Mouse (Mus musculus): ENCODE results near the gene Heatr5a.

Gene Heatr5a

DNA sequence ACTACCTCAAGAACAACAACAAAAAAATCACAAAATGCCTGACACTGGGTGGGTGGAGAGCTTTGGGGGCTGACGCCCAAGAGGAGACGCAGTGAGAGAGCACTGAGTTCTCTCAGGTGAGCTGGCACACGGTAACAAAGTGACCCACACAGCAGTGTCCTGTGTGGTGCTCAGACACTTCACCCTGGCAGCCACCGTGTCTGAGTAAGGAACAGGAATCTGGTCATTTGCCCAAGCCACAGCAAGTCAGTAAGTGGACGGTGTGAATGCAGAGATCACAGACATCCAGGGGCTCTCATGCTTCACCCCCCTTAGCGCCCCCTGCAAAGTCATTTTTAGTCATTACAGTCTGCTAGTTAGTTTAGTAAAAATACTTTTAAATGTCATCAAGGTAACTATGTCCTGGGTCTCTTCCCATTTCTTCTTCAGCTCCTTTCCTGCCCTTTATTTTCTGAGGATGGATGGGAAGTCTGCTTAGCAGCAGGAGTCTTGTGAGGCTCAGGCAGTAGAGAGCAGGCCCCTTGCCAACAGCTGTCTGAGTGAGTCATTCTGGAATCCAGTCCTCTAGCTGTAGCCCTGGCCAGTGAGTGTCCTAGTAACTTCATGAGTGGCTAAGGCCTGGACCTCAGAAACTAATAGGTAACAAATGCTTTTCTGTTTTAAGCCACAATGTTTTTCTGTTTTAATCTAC, 88.4 kb downstream of the Heatr5a start:
- DNase-seq = no peak

DNA sequence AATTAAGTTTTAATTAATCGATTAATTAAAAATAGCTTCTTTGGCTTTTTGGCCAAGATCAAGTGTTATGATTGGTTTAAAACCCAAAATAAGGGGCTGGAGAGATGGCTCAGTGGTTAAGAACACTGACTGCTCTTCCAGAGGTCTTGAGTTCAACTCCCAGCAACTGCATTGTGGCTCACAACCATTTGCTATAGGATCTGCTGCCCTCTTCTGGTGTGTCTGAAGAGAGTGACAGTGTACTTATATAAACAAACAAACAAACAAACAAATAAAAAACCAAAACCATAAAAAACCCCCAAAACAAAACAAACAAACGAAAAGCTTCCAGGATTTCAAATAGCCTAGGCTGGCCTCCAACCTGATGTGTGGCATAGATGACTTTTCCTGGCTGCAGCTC, 89.3 kb downstream of the Heatr5a start:
- no peak for DNase-seq

DNA sequence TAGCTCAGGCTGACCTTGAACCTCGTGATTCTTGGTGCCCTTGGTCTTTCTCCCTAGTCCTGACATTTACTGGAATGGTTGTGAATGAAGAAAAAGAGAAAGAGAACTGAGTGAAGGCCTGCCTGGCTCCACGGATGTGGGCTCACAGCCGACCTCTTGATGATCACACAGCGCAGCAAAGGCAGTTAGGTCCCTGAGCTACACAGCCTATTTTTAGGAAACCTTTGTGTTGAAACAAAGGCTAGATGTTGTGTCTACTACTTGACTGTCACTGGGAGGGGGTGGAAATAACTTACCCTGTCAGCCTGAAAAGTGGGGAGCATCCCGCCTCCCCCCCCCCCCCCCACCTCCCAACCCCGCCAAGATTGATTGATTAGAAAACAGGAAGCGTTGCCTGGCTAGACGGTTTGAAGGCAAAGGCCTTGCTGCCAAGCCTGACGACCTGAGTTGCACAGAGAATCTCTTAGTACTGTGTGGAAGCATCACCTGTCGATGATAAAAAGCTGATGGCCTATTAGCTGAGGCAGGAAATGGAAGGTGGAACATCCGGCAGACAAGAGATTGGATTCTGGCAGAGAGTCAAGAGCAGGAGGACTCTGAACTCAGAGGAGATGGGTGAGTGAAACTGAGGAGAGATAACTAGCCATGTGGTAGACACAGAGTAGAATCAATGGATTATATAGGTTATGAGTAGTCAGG, 99.5 kb downstream of the Heatr5a start:
- no peak for DNase-seq

DNA sequence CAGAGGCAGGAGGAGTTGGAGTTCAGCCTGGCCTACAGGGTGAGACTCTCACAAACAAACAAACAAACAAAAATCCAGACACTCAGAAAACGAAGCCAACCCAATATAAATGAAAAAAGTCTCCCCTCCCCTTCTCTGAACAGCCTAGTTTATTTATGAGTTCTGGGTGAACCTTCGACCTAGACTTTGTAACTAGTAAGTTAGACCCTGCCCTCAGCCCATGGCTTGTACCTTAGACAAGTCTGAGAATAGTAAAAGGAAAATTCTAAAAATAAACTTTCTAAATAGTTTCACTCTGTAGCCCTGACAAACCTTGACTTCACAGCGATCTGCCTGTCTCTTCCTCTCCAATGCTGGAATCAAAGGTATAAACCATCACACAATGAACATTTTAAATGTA, 101.6 kb downstream of the Heatr5a start:
- DNase-seq = no peak

DNA sequence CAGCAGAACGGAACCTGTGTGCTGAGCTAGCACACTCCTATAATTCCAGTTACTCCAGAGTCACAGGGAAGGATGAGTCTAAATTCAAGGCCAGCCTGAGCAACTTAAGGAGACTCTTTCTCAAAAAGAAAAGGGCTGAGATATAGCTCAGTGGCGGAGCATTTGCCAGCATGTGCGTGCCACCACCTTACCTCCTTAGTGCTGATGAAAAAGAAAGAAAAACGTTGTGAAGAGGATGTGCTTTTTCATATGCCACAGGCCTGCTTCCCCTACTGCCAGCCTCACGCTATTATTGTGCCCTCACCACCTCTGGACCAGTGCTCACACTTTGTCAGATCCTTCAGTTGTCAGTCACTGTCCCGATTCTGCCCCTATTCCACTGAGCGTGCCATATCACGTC, 104.0 kb downstream of the Heatr5a start:
- no peak for DNase-seq

DNA sequence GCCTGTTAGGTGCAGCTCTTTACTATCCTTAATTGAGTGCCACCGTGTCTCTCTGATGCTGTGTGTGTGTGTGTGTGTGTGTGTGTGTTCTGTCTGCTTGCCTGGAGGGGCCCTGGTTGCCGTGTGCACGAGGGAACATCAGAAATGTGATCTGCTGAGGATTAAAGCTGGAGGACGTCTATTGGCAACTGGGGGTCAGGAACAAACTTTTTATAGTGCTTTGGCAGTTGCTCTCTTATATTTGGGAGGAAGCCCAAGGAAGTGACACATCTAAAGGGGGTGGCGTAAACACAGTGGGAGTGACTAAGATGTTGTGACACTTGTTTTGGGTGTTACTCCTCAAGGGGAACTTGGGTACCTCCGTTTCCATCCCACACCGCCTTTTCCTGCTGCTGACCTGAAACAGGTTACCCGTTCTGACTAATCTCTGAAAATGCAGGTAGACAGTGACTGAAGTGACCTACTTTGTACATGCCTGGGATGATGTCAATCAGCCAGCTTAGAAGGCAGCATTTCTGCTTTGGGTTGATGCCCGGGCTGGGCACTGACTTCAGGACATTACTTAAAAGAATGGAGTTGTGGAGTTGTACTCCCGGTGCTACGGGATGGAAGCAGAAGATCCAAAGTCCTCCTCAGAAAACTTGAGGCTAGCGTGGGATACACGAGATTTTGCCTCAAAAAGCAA, 104.8 kb downstream of the Heatr5a start:
- DNase-seq = no peak

DNA sequence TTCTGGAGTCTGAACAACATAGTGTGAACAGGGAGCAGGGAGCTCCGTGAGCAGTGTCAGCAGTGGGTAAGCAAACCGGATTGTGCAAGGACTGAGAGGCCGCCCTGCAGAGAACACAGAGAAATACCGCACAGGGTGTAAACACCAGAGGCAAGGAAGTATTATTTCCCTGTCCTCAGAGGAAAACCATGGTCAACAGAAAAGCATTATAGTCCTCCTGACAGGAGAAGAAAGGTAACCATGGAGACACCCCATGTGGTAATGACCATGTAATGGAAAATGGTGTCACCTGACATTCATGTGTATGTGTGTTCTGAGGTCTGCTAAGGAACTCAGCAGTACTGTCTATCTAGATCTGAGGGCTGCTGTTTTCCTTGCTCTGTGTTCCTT, 105.3 kb downstream of the Heatr5a start:
- peak; percentile 50 for DNase-seq

DNA sequence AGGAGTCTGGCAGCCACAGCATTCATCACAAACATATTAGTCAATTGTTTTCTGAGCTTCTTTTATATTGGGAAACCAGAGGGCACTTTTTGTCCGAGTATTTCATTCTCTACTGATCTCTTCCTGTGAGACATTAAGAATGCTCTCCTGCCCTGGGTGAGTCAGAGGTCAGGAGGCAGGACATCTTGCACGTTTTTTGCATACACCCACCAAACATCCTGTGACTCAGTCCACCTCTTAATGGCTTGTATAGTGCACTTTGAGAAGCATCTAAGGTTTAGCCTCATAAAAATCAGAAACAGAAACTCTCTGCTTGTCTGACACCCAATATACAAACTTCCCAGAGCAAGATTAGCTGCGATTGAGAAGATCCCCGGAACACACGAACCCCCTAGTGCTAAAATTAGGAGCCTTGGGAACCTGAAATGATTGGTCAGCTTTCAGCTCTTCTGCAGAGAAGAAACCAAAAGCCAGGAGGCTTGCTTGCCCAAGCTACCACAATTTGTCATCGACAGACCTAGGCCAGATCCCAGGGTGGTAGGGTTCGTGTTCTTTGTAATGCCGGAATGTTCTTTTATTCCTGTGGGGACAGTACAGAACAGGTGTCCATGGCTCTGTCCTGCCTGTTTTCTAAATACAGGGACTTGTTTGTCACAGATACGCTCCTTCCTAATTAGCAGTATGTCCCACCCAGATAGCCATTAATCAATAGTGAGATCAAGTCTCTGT, 105.9 kb downstream of the Heatr5a start:
- no peak for DNase-seq

DNA sequence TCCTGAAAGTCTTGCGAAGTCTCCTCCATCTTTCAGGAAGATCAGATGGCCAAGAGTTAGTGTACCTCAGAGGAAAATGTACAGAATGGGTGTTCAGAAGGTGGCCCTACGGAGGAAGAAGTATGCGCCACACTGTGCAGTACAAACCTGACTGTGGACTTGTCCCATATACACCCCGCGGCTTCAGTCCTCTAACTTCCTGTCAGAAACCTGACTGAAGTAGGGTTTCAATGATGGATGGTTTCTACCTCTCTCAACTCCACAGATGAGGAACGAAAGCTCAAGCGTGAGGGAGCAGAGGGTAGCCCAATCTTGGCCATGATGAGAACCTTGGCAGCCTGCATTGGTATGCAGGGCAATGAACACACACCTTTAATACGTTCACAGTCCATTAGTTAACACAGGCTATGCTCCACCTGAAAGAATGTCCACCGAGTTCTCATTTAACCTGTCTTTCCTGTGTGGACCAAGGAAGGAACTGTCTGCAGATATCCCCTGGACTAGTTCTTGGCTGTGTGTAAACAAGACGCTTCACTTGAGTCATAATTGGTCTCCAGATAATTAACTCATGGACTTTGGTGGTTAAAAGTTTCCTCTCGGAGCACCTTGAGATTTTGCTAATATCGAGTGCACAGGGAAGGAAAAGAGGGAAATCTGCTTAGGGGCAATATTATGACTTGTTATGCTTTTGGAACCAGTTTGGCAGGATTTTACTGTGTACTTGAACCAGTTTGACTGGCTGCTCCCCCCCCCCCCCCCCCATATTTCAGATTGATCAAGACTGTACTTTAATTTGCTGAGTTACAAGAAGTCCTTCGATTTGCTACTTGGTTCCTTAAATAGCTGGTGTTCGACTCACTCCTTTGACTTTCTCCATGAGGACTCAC, 107.8 kb downstream of the Heatr5a start:
- no peak for DNase-seq

DNA sequence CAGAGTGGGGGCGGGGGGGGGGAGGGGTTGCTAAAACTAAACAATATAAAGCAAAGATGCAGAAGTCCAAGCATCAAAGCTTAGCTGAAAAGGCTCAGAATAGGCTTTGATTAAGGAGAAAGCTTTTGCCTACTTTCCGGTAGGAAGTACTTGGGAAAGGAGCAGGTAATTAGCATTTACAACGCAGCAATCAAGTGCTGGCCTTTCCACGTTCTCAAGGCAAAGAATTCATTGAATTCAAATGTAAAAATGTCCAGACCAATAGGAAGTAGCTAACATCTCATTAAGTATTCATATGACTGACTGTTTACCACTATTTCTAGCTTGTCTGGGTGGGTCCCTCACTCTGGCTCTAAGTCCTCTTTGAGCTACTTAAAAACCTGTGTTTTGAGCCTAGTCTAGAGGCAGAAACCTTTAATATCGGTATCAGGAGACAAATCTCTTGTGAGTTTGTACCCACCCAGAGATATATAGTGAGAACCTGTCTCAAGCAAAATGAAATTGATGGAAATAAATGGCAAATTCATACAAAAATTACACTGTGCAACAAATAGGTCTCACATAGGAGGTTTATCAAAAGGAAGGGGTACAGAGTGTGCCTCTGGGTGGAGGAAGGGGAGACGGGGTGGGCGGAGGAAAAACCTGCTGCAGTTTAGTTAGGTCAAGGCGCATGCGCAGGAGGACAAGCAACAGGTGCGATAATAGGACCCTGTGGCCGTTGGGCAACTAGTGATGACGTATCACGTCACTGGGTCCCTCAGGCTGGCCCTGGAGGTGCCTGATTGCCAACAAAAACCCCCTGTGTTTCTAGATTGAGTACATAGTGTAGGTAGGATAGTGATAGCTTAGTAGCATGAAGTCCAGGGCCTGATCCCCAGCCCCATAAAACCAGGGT, 112.7 kb downstream of the Heatr5a start:
- no peak for DNase-seq

DNA sequence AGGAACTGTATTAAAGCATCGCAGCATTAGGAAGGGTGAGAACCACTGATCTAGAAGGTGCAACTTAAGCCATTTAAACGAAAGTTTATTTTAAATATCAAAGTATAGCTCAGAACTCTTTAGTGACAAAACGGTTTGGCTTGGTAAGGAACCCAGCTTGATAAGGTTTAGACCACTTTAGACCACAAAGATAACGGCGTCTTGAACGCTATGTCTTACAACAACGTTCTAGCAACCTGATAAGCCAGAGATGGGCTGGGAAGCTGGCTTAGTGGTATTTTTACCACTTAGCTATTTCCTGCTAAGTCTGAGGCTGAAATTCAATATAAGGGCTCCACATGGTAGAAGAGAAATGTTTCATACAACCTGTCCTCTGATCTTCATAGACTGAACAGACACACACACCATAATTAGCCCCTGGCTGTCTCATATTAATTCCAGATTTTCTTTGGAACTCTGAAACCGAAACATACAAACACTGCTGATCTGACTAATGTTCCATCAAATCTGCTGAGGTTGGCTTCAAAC, 114.3 kb downstream of the Heatr5a start:
- DNase-seq = no peak

DNA sequence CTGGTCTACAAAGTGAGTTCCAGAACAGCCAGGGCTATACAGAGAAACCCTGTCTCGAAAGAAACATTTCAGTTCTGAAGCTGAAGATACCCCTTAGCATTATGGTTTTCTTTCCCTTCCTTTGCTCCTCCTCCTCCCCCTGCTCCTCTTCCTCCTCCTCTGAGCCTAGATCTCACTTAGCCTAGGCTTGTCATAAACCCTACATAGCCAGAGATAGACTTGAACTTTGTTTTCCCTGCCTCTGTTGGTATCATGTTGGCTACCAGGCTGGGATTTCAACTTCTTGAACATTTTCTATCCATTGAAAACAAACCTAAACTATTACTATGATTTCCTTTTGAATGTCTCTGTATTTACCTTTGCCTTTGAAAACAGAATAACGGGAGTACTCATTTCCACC, 115.2 kb downstream of the Heatr5a start:
- no peak for DNase-seq

DNA sequence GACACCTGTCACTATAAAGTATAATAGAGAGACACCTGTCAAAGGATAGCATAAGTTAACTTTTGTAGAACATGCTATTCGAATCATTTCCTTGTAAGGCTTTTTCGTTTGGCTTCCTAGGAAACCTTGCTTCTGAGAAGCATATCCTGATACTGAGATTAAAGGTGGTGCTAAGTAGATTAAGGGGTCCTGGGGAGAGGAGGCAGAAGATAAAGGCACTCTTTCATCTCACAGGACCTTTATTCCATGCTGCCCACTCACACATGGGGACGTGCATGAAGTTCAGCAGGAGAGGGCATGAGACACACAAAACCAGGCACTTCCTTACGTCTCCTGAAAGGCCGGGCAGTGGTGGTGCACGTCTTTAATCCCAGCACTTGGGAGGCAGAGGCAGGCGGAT, 115.7 kb downstream of the Heatr5a start:
- DNase-seq = no peak

DNA sequence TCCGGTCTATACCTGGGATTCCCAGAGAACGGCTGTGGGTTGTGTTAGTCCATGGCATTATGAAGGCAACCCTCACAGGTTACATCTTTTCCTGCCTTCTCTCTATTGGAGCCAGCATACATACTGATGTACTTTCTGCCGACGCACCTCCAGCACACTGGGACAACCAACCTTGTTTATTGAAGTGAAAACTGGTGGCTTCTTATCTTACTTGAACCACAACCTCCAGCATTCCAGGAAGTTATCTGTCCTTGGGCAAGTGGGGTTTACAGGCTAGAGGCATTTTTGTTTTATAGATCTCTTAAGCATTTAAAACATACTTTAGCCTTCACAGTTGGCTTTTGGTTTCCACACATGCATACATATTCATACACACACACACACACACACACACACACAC, 119.5 kb downstream of the Heatr5a start:
- DNase-seq = no peak

DNA sequence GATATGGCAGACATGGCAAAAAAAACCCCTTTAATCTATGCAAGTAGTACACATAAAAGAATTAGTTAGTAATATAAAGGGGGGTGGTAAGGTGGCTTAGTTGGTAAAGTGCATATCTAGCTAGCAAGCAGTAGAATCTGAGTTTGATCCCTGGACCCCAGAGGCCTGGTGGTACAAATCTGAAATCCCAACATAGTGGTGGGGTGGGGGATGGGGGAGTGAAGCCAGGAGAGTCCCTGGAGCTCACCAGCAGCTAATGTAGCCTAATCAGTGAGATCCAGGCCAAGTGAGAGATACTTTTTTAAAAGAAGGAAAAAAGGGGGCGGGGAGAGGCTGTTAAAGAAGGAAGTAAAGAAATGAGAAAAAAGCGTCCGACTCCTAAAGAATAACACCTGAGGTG, 120.0 kb downstream of the Heatr5a start:
- DNase-seq = no peak

DNA sequence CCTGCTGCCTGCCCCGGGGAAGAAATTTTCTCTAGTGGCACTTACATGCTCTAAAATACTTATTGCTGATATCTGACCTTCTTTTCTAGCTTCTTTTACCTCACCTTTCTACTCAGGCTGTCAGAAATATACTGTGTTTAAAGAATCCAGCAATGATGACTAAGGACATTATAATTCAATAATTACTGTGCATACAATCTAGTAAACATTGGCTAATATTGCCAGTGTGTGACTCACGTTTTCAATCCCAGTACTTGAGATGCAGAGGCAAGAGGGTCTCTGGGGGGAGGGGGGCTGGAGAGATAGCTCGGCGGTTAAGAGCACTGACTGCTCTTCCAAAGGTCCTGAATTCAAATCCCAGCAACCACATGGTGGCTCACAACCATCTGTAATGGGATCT, 120.8 kb downstream of the Heatr5a start:
- no peak for DNase-seq

DNA sequence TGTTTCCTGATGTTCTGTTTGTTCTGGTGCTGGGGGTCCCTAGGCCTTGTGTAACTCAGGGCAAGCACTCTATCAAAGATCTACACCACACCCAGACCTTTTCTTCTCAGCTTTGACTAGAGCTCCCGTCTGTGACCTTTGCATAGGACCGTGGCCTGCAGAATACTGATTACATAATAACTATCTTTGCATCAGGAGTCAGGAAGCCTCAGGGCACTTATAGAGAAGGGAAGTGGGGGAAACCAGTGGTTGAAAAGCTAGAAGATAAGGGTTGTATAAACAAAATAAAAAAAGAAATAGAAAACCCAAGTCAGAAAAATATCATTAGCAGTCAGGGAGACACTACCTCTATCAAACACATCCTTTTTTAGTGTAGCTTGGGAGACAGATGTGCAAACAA, 121.2 kb downstream of the Heatr5a start:
- DNase-seq = no peak

DNA sequence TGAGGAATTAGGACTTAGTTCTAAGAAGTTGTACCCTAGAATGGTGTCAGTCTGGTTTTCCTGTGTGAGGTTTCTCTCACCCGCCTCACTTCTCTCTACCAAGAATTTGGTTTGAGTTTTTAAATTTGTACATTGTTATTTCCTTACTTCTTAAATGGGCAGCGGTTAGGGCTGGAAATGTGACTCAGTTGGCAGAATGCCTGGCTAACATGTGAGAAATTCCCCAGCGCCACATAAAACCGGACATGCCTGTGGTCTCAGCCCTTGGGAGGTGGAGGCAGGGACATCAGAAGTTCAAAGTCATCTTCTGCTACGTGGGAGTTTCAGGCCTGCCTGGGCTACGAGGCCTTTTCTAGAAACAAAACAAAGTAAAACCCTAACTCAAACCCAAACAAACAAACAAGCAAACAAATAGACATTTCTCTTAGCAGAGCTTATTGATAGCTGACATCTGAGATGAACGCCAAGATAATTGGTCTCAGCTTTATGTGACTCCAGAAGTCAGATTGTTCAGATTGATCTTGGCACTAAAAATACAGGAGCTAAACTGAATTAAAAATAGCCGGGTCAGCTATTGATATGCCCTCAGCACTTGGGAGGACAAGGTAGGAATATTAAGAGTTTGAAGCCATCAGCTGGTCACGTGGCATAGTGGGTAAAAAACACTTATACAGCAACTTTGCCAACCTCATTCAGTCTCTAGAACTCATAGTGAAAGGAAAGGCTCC, 123.0 kb downstream of the Heatr5a start:
- no peak for DNase-seq

DNA sequence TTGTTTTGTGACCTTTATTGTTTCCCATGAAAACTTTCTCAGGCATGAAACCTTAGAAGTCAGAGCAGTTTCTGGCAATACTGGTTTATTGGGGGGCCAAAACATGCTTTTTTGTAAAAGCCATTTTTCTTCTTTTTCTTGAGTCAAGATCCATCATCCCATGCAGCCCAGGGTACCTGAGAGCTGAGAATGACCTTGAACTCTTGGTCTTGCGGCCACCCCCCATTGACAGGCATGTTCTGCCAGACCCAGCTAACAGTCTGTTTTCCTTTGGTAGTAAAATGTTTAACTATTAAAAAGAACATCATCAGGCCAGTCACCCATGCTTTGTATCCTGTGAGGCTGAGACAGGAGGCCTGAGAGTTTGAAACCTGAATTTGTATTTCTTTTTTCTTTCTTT, 125.9 kb downstream of the Heatr5a start:
- DNase-seq = no peak

DNA sequence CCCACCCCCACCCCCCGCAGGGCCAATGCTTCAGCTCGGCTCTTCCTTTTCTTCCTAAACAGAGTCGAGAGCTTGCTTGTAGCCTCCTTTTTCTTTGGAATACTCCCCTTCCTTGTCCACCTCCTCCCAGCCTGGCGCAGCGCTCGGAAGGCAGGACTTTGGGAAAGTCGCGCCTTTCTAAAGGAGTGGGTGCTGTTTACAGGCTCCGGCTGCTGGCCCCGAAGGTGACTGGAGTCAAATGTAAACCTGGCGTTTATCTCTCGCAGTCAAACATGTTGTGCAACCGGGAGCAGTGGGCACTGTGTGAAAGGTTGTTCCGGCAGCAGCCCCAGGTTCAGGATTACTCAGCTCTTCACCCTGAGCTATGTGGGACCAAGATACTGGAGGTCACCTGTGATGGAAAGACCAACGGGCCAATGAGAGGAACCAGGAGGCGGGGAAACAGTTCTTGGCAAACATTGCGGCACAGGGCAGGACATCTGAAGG, 126.3 kb downstream of the Heatr5a start:
- peak; percentile 90 for DNase-seq

Data from embryo, embryonic 11 days (tissue).